Mouse (Mus musculus) midbrain, embryonic 16.5 days (tissue): Measurements from ENCODE around the gene Dnajc17. TPM values are rescaled to one million over a fixed set of nuclear protein-coding genes. Genes with fewer than 3 reads are reported as not detected.
A peak's percentile ranks its signal among the peaks of the same experiment; 100 is the strongest.

Experiments used
- ATAC-seq: fragments of 200-750 bp; cut with Nextera tagmentation; 2 replicates; pipeline ENCODE4 v1.8.0; 2017; ENCODE audit warnings: moderate TSS enrichment
- H3K27ac ChIP-seq: fragments of 300-500 bp; sonication (generic); 2 replicates; pipeline ENCODE4 v1.5.1; 2014; ENCODE audit warnings: mild to moderate bottlenecking, low read length, mixed read lengths
- H3K27me3 ChIP-seq: fragments of 300-500 bp; sonication (generic); 2 replicates; pipeline ENCODE4 v1.6.1; 2014; ENCODE audit warnings: low read depth, low read length, mixed read lengths; ENCODE audit not compliant: control insufficient read depth, insufficient read depth
- H3K36me3 ChIP-seq: fragments of 300-500 bp; sonication (generic); 2 replicates; pipeline ENCODE4 v1.6.1; 2014; ENCODE audit warnings: mild to moderate bottlenecking, low read length, moderate library complexity, mixed read lengths; ENCODE audit not compliant: control insufficient read depth, insufficient read depth
- H3K4me1 ChIP-seq: fragments of 300-500 bp; sonication (generic); 2 replicates; pipeline ENCODE4 v1.6.1; 2014; ENCODE audit warnings: mild to moderate bottlenecking, low read length, mixed read lengths; ENCODE audit not compliant: control insufficient read depth, insufficient read depth
- H3K4me2 ChIP-seq: fragments of 300-500 bp; sonication (generic); 2 replicates; pipeline ENCODE4 v1.6.1; 2014; ENCODE audit warnings: mild to moderate bottlenecking, low read length, mixed read lengths
- H3K4me3 ChIP-seq: fragments of 300-500 bp; sonication (generic); 2 replicates; pipeline ENCODE4 v1.5.1; 2014; ENCODE audit warnings: low read depth, mild to moderate bottlenecking, low read length, moderate library complexity, mixed read lengths
- H3K9ac ChIP-seq: fragments of 300-500 bp; sonication (generic); 2 replicates; pipeline ENCODE4 v1.6.1; 2014; ENCODE audit warnings: low read depth, low read length, mixed read lengths
- H3K9me3 ChIP-seq: fragments of 300-500 bp; sonication (generic); replicated peaks from 2 replicates; pipeline ENCODE4 v1.6.1; 2014; ENCODE audit warnings: mild to moderate bottlenecking, low read length, mixed read lengths; ENCODE audit not compliant: control insufficient read depth, poor library complexity, severe bottlenecking
- whole genome bisulfite sequencing: fragments of 180-500 bp; shearing (Covaris S2); extraction: QIAGEN DNeasy Blood & Tissue Kit; methylation state at CpG from one replicate; pipeline ENCODE4 v1.1.7; 2014; 5-methylcytosine and 5-hydroxymethylcytosine counted together
- polyA plus RNA-seq: library from polyadenylated mRNA; unstranded; fragments of >200 nt; fragmentation: Nextera tagmentation; extraction: Ambion mirVana; gene quantifications from 2 replicates; pipeline ENCODE4 v1.2.1, GENCODE M21; 2015

The Dnajc17 gene
- 25.9 and 28.5 TPM in 2 replicates for polyA plus RNA-seq

- under 1% methylated on average over 51 of the region's 51 CpGs for WGBS
- H3K9me3 ChIP-seq: no peaks in the 10 kb centered on the region
- peaks cover 21% of the 10 kb centered on the region for H3K36me3 ChIP-seq
- peak within 1 kb of the TSS; percentile 66 for H3K4me2 ChIP-seq
- peak within 1 kb of the TSS; percentile 79 for H3K4me3 ChIP-seq
- H3K4me1 ChIP-seq: peaks cover 15% of the 10 kb centered on the region
- peak within 1 kb of the TSS; percentile 86 for H3K27ac ChIP-seq
- H3K9ac ChIP-seq: peak within 1 kb of the TSS; percentile 78
- no peaks in the 10 kb centered on the region for H3K27me3 ChIP-seq
- peak; percentile 98 for ATAC-seq
Observed at GRCm38 (mm10) chr2:119208344-119209175, at the start of gene Dnajc17, which contains the start of gene Zfyve19. Dnajc17 (minus strand) TSS chr2:119208795. Zfyve19 (plus strand) TSS chr2:119208617.

DNA sequence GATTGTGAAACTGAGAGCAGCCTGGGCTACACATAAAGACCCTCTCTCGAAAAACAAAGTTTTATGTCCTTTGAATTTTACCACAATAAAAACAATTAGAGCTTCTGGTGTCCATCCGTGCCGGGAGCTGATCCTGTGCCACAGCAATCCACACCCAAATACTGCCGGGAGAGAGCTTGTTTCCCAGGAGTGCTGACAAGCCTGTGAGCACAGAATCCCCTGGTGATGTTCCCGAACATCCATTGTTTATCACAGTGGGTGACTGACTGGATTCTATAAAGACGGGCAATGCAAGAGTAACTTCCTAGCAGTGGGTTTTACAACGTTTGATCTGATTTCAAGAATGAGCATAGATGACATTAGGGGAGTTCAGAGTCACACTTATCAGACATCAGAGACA is 46.4 kb upstream of the Dnajc17 start:
- Histone ChIP-seq H3K4me2 (no peak overlapping the region), H3K36me3 (no peaks in the 10 kb centered on the region), H3K27ac (no peak overlapping the region), H3K9ac (no peak overlapping the region), H3K9me3 (no peaks in the 10 kb centered on the region), H3K4me1 (no peaks in the 10 kb centered on the region; the same call in 1 of the 2 replicates), H3K4me3 (no peak overlapping the region), H3K27me3 (peaks cover 5% of the 10 kb centered on the region; the same call in 1 of the 2 replicates)
- no peak for ATAC-seq
- WGBS: 7% methylated on average over 7 of the region's 7 CpGs

GRCm38 (mm10) chr2:119250826-119251478 is 42.4 kb upstream of the Dnajc17 start:
- H3K9me3 ChIP-seq: no peaks in the 10 kb centered on the region
- H3K4me3 ChIP-seq: no peak overlapping the region
- H3K4me1 ChIP-seq: no peaks in the 10 kb centered on the region; the same call in 1 of the 2 replicates
- ATAC-seq: no peak; the same call in 1 of the 2 replicates
- peaks cover 5% of the 10 kb centered on the region; the same call in 1 of the 2 replicates for H3K27me3 ChIP-seq
- H3K4me2 ChIP-seq: 0 out of 2 replicates have a peak overlapping the region, but pooled peaks have one; percentile 8
- H3K27ac ChIP-seq: no peak overlapping the region
- no peaks in the 10 kb centered on the region for H3K36me3 ChIP-seq
- 18% methylated on average over 11 of the region's 11 CpGs for WGBS
- no peak overlapping the region for H3K9ac ChIP-seq

DNA sequence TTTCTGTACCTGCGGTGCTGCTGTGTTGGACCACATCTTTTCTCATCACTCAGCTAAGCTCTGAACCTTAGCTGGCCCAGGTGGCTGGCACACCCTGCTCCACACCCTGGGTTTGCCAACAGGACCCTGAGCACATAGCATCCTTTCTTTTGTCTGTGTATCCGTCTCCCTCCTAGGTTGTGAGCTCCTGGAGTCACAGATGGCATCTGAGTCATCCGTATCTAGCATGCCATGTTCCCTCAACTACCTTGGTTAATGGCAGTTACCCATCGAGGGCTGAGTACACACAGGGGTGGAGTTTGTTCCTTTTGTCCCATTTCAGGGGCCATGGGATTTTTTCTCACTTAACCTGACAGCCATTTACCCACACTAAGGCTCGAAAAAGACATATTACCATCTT is 41.8 kb upstream of the Dnajc17 start:
- Histone ChIP-seq H3K27ac (no peak overlapping the region), H3K4me3 (no peak overlapping the region), H3K9ac (no peak overlapping the region), H3K36me3 (no peaks in the 10 kb centered on the region), H3K4me1 (no peaks in the 10 kb centered on the region; the same call in 1 of the 2 replicates), H3K27me3 (peaks cover 3% of the 10 kb centered on the region; the same call in 1 of the 2 replicates), H3K4me2 (0 out of 2 replicates have a peak overlapping the region, but pooled peaks have one; percentile 8), H3K9me3 (no peaks in the 10 kb centered on the region)
- 66% methylated on average over 5 of the region's 5 CpGs for WGBS
- no peak for ATAC-seq

DNA sequence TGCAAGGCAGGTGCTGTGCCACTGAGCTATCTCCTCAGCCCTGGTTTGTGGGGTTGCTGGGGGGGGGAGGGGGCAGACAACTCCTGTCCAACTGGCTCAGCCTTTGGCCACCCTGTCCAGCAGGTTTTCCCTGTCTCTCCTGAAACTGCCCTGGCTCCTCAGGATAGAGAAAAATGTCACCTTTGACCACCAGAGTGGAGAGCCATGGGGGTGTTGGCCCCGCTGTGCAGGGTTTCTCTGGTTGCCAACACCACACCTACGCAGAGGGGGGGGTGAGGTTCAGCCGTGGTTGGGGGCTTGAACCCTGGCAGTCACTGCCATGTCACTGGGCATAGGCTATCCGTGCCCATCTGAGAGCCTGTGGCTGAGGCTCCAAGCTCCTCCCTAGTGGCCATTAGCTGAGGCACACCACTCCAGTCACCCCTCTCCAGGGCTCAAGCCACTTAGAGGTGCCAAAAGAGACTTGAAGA is 41.0 kb upstream of the Dnajc17 start:
- Histone ChIP-seq H3K36me3 (no peaks in the 10 kb centered on the region), H3K27ac (no peak overlapping the region), H3K27me3 (peaks cover 2% of the 10 kb centered on the region; the same call in 1 of the 2 replicates), H3K4me1 (no peaks in the 10 kb centered on the region; the same call in 1 of the 2 replicates), H3K9ac (no peak overlapping the region), H3K4me2 (no peak overlapping the region), H3K9me3 (no peaks in the 10 kb centered on the region), H3K4me3 (no peak overlapping the region)
- WGBS: 68% methylated on average over 4 of the region's 4 CpGs
- ATAC-seq: peak; percentile 54; the same call in 1 of the 2 replicates

DNA sequence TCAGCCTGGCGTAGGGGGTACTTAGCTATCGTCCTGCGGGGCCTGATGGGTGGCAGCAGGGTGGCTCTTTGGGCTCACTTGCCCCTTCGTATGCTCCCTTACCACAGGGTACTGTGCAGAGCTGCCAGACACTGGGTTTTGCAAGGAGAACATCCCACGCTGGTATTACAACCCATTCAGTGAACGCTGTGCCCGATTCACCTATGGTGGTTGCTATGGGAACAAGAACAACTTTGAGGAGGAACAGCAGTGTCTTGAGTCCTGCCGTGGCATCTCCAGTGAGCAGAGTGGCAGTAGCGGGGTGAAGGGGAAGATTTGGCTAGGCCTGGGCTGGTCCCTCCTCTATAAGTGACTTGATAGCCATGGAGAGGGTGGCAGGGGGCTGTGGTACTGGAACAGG is 39.3 kb upstream of the Dnajc17 start:
- 80% methylated on average over 9 of the region's 9 CpGs for WGBS
- ATAC-seq: no peak
- Histone ChIP-seq H3K36me3 (no peaks in the 10 kb centered on the region), H3K27me3 (no peaks in the 10 kb centered on the region), H3K4me1 (no peaks in the 10 kb centered on the region; the same call in 1 of the 2 replicates), H3K27ac (no peak overlapping the region), H3K9ac (no peak overlapping the region), H3K4me3 (no peak overlapping the region), H3K4me2 (no peak overlapping the region), H3K9me3 (no peaks in the 10 kb centered on the region)

- no peak for ATAC-seq
- 91% methylated on average over 7 of the region's 7 CpGs for WGBS
Observed at GRCm38 (mm10) chr2:119245246-119245645, 36.7 kb upstream of the Dnajc17 start.

DNA sequence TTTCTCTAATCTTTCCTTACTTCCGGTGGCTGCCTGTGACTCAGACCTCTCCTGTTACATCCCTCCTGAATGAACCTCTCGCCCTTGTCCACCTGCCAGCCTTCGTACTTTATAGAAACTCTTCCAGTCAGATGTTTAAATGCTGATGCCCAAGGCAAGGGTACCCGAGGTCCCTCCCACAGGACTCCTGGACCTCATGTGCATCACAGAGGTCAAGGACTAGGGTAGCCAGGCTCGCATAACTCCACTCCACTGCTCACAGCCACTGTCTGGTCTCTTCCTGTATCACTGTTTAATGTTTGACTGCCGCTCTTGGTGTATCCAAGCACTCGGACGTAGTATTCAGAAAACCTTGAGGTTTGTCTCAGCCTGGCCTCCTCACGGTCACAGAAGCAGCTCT is 34.0 kb upstream of the Dnajc17 start:
- 86% methylated on average over 9 of the region's 9 CpGs for WGBS
- Histone ChIP-seq H3K27ac (no peak overlapping the region), H3K4me3 (no peak overlapping the region), H3K4me2 (no peak overlapping the region), H3K36me3 (no peaks in the 10 kb centered on the region), H3K9ac (no peak overlapping the region), H3K9me3 (no peaks in the 10 kb centered on the region), H3K27me3 (peaks cover 23% of the 10 kb centered on the region), H3K4me1 (peaks cover 3% of the 10 kb centered on the region; the same call in 1 of the 2 replicates)
- ATAC-seq: no peak

More at GRCm38 (mm10) chr2:119245246-119245645, 36.7 kb upstream of the Dnajc17 start:
- Histone ChIP-seq H3K4me3 (no peak overlapping the region), H3K9me3 (no peaks in the 10 kb centered on the region), H3K4me1 (no peaks in the 10 kb centered on the region), H3K27me3 (no peaks in the 10 kb centered on the region), H3K9ac (no peak overlapping the region), H3K4me2 (no peak overlapping the region), H3K27ac (no peak overlapping the region), H3K36me3 (no peaks in the 10 kb centered on the region)
